Mouse (Mus musculus) kidney, postnatal 0 days (tissue): Measurements from ENCODE around the gene Izumo3. TPM values are rescaled to one million over a fixed set of nuclear protein-coding genes. Genes with fewer than 3 reads are reported as not detected.
A peak's percentile ranks its signal among the peaks of the same experiment; 100 is the strongest.
"Not testable (repeated sequence)": the region's sequence is repeated elsewhere in the genome, so short reads cannot be mapped to it uniquely, and the experiment has no call there.

Experiments
- ATAC-seq: fragments of 200-750 bp; cut with Nextera tagmentation; replicated peaks from 2 replicates; pipeline ENCODE4 v1.8.0; 2017; ENCODE audit warnings: low read depth, moderate number of reproducible peaks, moderate TSS enrichment, moderate library complexity; ENCODE audit not compliant: low FRiP score
- DNase-seq: peaks from one replicate; pipeline ENCODE4 v3.0.0-alpha.2; 2016; ENCODE audit warnings: low spot score
- H3K27ac ChIP-seq: fragments of 300-500 bp; sonication (generic); 2 replicates; pipeline ENCODE4 v1.5.1; 2014; ENCODE audit warnings: mild to moderate bottlenecking
- H3K27me3 ChIP-seq: fragments of 300-500 bp; sonication (generic); 2 replicates; pipeline ENCODE4 v1.6.1; 2014; ENCODE audit warnings: low read length, mixed read lengths; ENCODE audit not compliant: insufficient read depth
- H3K36me3 ChIP-seq: fragments of 300-500 bp; sonication (generic); 2 replicates; pipeline ENCODE4 v1.6.1; 2014; ENCODE audit warnings: low read length, mixed read lengths; ENCODE audit not compliant: insufficient read depth
- H3K4me1 ChIP-seq: fragments of 300-500 bp; sonication (generic); replicated peaks from 2 replicates; pipeline ENCODE4 v1.6.1; 2014; ENCODE audit warnings: antibody characterized with exemption, low read length, mixed read lengths; ENCODE audit not compliant: insufficient read depth
- H3K4me2 ChIP-seq: fragments of 300-500 bp; sonication (generic); 2 replicates; pipeline ENCODE4 v1.6.1; 2014; ENCODE audit warnings: mild to moderate bottlenecking, low read length, moderate library complexity, mixed read lengths
- H3K4me3 ChIP-seq: fragments of 300-500 bp; sonication (generic); replicated peaks from 2 replicates; pipeline ENCODE4 v1.5.1; 2014; ENCODE audit warnings: low read depth, low read length
- H3K9ac ChIP-seq: fragments of 300-500 bp; sonication (generic); 2 replicates; pipeline ENCODE4 v1.6.1; 2014; ENCODE audit warnings: low read depth, low read length
- H3K9me3 ChIP-seq: fragments of 300-500 bp; sonication (generic); replicated peaks from 2 replicates; pipeline ENCODE4 v1.6.1; 2016; ENCODE audit warnings: low read length, inconsistent platforms, mixed read lengths
- CTCF ChIP-seq: IDR thresholded peaks from 2 replicates; pipeline ENCODE4 v1.5.1; 2016; ENCODE audit warnings: antibody characterized with exemption, low read depth, mild to moderate bottlenecking, moderate library complexity
- WGBS: fragments of 180-500 bp; shearing (Covaris S2); extraction: QIAGEN DNeasy Blood & Tissue Kit; methylation state at CpG from one replicate; pipeline ENCODE4 v1.1.7; 2014; 5-methylcytosine and 5-hydroxymethylcytosine counted together
- polyA plus RNA-seq: library from polyadenylated mRNA; unstranded; fragments of >200 nt; fragmentation: Nextera tagmentation; extraction: Ambion mirVana; gene quantifications from 2 replicates; pipeline ENCODE4 v1.2.1, GENCODE M21; 2015

Izumo3 gene
- not detected in 2 replicates for polyA plus RNA-seq

- DNase-seq: no peak
- Histone ChIP-seq H3K36me3 (no peaks in the 10 kb centered on the region), H3K27me3 (no peaks in the 10 kb centered on the region)
These were observed at the start of gene Izumo3 for GRCm38 (mm10) chr4:92147134-92147533. TSS of gene Izumo3 (minus strand) at chr4:92147234.

GRCm38 (mm10) chr4:92191649-92192048 lies 44.6 kb upstream of the Izumo3 start, which contains the start of gene Gm12666:
TSS of gene Gm12666 (minus strand) at chr4:92191749.
- not testable (repeated sequence) for DNase-seq, H3K4me3 ChIP-seq, ATAC-seq, H3K27ac ChIP-seq, H3K4me1 ChIP-seq, H3K27me3 ChIP-seq, H3K9ac ChIP-seq, H3K4me2 ChIP-seq, H3K36me3 ChIP-seq, H3K9me3 ChIP-seq
- WGBS: 83% methylated on average over 1 of the region's 1 CpGs

More at GRCm38 (mm10) chr4:92147134-92147533, at the start of gene Izumo3:
- H3K4me2 ChIP-seq: no peak within 1 kb of the TSS
- no peak within 1 kb of the TSS for H3K9ac ChIP-seq
- no peaks in the 10 kb centered on the region for H3K9me3 ChIP-seq
- no peak within 1 kb of the TSS for H3K4me3 ChIP-seq
- H3K4me1 ChIP-seq: no peaks in the 10 kb centered on the region
- no peak for ATAC-seq
- no peak for TF ChIP-seq CTCF
- no peak within 1 kb of the TSS for H3K27ac ChIP-seq

GRCm38 (mm10) chr4:92152646-92153045 lies 5.6 kb upstream of the Izumo3 start:
- no peaks in the 10 kb centered on the region for H3K9me3 ChIP-seq
- no peak for TF ChIP-seq CTCF
- no peaks in the 10 kb centered on the region for H3K36me3 ChIP-seq
- no peak overlapping the region for H3K4me2 ChIP-seq
- no peaks in the 10 kb centered on the region for H3K27me3 ChIP-seq
- H3K4me1 ChIP-seq: no peaks in the 10 kb centered on the region
- H3K9ac ChIP-seq: no peak overlapping the region
- no peak for DNase-seq
- no peak overlapping the region for H3K27ac ChIP-seq
- WGBS: 85% methylated on average over 1 of the region's 1 CpGs
- H3K4me3 ChIP-seq: no peak overlapping the region
- no peak for ATAC-seq

- no peaks in the 10 kb centered on the region for H3K9me3 ChIP-seq
- 44% methylated on average over 8 of the region's 8 CpGs for WGBS
- H3K27me3 ChIP-seq: no peaks in the 10 kb centered on the region
- H3K36me3 ChIP-seq: no peaks in the 10 kb centered on the region
- no peak for TF ChIP-seq CTCF
- DNase-seq (no peak), ATAC-seq (no peak)
- no peaks in the 10 kb centered on the region for H3K4me1 ChIP-seq
- no peak overlapping the region for H3K4me3 ChIP-seq
- H3K9ac ChIP-seq: no peak overlapping the region
- H3K27ac ChIP-seq: no peak overlapping the region
- no peak overlapping the region for H3K4me2 ChIP-seq
These were observed 35.5 kb downstream of the Izumo3 start for GRCm38 (mm10) chr4:92111390-92111988.

GRCm38 (mm10) chr4:92097386-92097785 lies 49.6 kb downstream of the Izumo3 start:
- no peak overlapping the region for H3K9ac ChIP-seq
- no peaks in the 10 kb centered on the region for H3K27me3 ChIP-seq
- H3K27ac ChIP-seq: no peak overlapping the region
- no peak for TF ChIP-seq CTCF
- H3K36me3 ChIP-seq: no peaks in the 10 kb centered on the region
- no peak overlapping the region for H3K4me2 ChIP-seq
- no peaks in the 10 kb centered on the region for H3K4me1 ChIP-seq
- ATAC-seq (no peak), DNase-seq (no peak)
- H3K9me3 ChIP-seq: no peaks in the 10 kb centered on the region
- H3K4me3 ChIP-seq: no peak overlapping the region
- 94% methylated on average over 4 of the region's 4 CpGs for WGBS

- Histone ChIP-seq H3K9ac (no peak overlapping the region), H3K4me1 (no peaks in the 10 kb centered on the region), H3K4me2 (no peak overlapping the region), H3K27me3 (no peaks in the 10 kb centered on the region), H3K4me3 (no peak overlapping the region), H3K27ac (no peak overlapping the region), H3K9me3 (no peaks in the 10 kb centered on the region), H3K36me3 (no peaks in the 10 kb centered on the region)
- ATAC-seq (no peak; the same call in 1 of the 2 replicates), DNase-seq (peak; percentile 63)
- no peak for TF ChIP-seq CTCF
- WGBS: 38% methylated on average over 1 of the region's 1 CpGs
These were observed 51.1 kb downstream of the Izumo3 start for GRCm38 (mm10) chr4:92095951-92096350.

Other genes starting within 250 kb of the Izumo3 start
- not detected in 2 replicates for gene Gm12666, start 44.5 kb upstream of the Izumo3 start, polyA plus RNA-seq